Mouse (Mus musculus): ENCODE data around the gene Dsn1. TPM values are rescaled to one million over a fixed set of nuclear protein-coding genes. Genes with fewer than 3 reads are reported as not detected.

The Dsn1 gene
- polyA plus RNA-seq, 1 experiment = 3.3 TPM

- no peak for DNase-seq (ENCODE audit: low read depth)
These were observed 14.2 kb upstream of the Dsn1 start for GRCm38 (mm10) chr2:157021156-157021555.

GRCm38 (mm10) chr2:157019228-157019627 is 12.3 kb upstream of the Dsn1 start:
- no peak for DNase-seq (ENCODE audit: low read depth)

GRCm38 (mm10) chr2:157016529-157017270 is 9.7 kb upstream of the Dsn1 start:
- DNase-seq (ENCODE audit: low read depth) = no peak

GRCm38 (mm10) chr2:157012341-157012740 is 5.4 kb upstream of the Dsn1 start:
- DNase-seq (ENCODE audit: low read depth) = no peak

- DNase-seq (ENCODE audit: low read depth) = no peak
These were observed 3.8 kb upstream of the Dsn1 start for GRCm38 (mm10) chr2:157010634-157011310.

GRCm38 (mm10) chr2:157010121-157010520 is 3.2 kb upstream of the Dsn1 start:
- no peak for DNase-seq (ENCODE audit: low read depth)

- DNase-seq (ENCODE audit: low read depth) = no peak
These were observed 1.6 kb upstream of the Dsn1 start for GRCm38 (mm10) chr2:157008509-157008908.

GRCm38 (mm10) chr2:157007234-157007596 is 261 bp upstream of the Dsn1 start:
- no peak for DNase-seq (ENCODE audit: low read depth)

- no peak for DNase-seq (ENCODE audit: low read depth)
These were observed 4.6 kb downstream of the Dsn1 start for GRCm38 (mm10) chr2:157002321-157002720.

- no peak for DNase-seq (ENCODE audit: low read depth)
These were observed 8.7 kb downstream of the Dsn1 start for GRCm38 (mm10) chr2:156998263-156998662.

- no peak for DNase-seq (ENCODE audit: low read depth)
These were observed 10.4 kb downstream of the Dsn1 start for GRCm38 (mm10) chr2:156996576-156996975.

GRCm38 (mm10) chr2:156991470-156992319 is 15.3 kb downstream of the Dsn1 start, which contains the start of gene Ndrg3:
TSS of gene Ndrg3 (minus strand) at chr2:156992056.
- peak; percentile 77 for DNase-seq (ENCODE audit: low read depth)

- DNase-seq (ENCODE audit: low read depth) = no peak
These were observed 16.1 kb downstream of the Dsn1 start for GRCm38 (mm10) chr2:156990727-156991431.

- no peak for DNase-seq (ENCODE audit: low read depth)
These were observed 19.6 kb downstream of the Dsn1 start for GRCm38 (mm10) chr2:156987316-156987715.

- DNase-seq (ENCODE audit: low read depth) = no peak
These were observed 24.1 kb downstream of the Dsn1 start for GRCm38 (mm10) chr2:156982864-156983263.

GRCm38 (mm10) chr2:156981291-156981690 is 25.7 kb downstream of the Dsn1 start:
- DNase-seq (ENCODE audit: low read depth) = no peak

GRCm38 (mm10) chr2:156980059-156980458 is 26.9 kb downstream of the Dsn1 start:
- DNase-seq (ENCODE audit: low read depth) = no peak

- DNase-seq (ENCODE audit: low read depth) = no peak
These were observed 30.2 kb downstream of the Dsn1 start for GRCm38 (mm10) chr2:156976711-156977110.

- no peak for DNase-seq (ENCODE audit: low read depth)
These were observed 32.0 kb downstream of the Dsn1 start for GRCm38 (mm10) chr2:156974967-156975366.

GRCm38 (mm10) chr2:156973316-156974100 is 33.4 kb downstream of the Dsn1 start:
- no peak for DNase-seq (ENCODE audit: low read depth)

- DNase-seq (ENCODE audit: low read depth) = no peak
These were observed 36.7 kb downstream of the Dsn1 start for GRCm38 (mm10) chr2:156970253-156970652.

All from gonadal fat pad, adult 2 months (tissue).